Mouse (Mus musculus): ENCODE measurements at regions not wholly inside any gene's neighbourhood (a gene's known extent, or its start where the extent isn't known, plus 50 kb on each side); places are given as distances from the start of the nearest gene placed in this dataset.

GRCm38 (mm10) chr12:49106399-49107382 lies 275.8 kb upstream of the Foxg1 start:
- TF ChIP-seq CTCF (IDR thresholded peaks at IDR 0.05) (peak; percentile 25), EP300 (IDR thresholded peaks at IDR 0.05) (no peak)

Data from lung, postnatal 0 days (tissue).